Mouse (Mus musculus): Measurements from ENCODE around the gene Ank.

Gene Ank

DNA sequence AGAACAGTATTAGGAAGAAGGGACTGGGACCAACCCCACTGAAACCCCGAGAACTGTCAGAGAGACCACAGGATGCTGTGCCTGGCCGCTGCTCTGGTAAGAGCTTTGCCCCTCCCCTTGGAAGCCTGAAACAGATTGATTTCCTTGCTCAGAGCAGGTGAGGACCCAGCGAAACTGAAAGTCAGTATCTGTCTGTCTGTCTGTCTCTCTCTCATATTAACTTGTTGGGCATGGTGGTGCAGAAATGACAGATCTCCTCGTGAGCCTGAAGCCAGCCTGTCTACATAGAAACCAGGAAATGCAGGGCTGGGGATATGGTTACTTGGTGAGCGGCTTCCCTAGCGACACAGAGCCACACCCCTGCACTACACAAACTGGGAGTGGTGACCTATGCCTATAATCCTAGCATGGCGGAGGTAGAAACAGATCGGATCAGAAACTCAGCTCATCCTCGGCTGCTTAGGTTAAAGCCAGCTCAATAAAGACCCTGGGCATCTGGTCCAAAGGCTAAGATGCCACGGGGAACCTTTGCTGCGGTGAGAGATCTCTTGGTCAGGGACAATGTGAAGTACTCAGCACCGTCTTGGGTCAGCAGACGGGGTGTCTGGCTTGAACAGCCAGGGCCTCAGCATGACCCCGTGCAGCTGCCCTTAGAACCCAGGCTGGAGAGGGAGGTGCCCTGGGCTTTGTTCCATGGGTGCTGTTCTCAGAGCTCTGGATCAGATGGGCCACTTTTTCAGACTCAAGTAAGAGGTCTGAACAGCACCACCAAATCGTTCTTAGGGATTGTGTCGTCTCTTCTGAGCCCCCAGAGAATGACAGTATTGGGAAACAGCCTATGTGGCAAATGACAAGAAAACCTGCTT is 111.7 kb downstream of the Ank start:
- DNase-seq, result no peak

DNA sequence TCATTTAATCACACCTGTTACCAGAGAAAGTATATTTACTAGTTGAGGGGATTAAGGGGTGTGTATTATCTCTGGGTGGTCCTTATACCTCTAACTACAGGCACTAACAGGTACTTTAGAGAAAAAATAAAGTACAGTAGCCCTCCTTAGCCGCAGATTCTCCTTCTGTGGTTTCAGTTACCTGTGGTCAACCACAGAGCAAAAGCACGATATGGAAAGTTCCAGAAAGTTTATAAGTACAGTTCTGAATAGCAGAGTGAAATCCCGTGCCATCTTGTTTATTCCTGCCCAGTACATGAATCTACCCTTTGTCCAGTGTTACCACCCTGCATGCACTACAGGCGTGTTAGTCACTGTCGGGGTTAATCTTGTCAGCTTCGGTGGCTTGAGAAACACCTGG is 112.4 kb downstream of the Ank start:
- DNase-seq, result no peak

DNA sequence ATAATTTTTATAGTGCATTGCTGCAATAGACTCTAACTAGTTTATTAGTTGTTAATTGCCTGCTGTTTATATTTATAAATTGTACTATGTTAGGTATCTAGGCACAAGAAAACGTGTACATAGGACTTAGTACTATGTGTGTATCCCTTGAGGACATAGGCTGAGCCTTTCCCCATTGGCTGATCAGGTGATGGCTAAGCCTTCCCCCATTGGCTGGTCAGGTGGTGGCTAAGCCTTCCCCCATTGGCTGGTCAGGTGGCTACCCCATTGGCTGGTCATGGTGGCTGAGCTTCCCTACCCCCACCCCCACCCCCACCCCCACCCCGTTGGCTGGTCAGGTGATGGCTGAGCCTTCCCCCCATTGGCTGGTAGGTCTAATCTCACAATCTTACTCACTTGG is 113.4 kb downstream of the Ank start:
- DNase-seq, result no peak

DNA sequence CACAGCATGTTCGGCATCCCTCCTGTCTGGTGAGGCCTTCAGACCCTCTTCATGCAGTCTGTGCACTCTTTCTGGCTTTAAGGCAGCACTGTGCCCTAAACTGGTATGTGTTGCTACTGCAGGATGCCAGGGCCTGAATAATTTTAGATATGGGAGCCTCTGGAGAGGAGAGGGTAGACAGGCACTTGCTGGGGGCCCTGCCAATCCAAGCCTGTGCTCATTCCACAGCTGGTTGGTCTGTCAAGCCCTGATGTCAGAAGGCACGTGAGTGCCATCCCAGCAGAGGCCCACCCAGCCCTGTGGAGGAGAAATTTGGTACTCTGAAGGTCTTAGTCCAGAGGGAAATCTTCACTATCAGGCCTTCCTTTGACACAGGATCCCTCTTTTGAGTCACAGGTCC is 114.3 kb downstream of the Ank start:
- no peak for DNase-seq

DNA sequence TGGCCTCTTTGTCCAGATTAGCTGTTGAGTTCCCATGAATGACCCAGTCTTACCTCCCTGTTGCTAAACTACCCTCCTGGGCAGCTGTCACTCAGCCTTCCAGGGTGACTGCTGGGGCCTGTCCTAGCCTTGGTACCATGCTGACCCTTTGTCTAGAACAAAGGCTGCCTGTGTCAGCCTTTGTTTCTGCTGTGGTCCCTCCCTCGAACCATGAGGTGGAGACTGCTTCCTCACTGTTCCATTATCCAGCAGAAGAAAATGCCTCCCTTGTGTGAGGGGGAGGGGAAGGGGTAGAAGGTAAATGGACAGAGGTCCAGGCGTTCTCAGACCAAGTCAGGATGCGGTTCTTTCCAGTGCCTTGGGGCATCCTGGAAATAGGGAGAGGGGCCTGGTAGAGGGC is 115.2 kb downstream of the Ank start:
- DNase-seq, result no peak

DNA sequence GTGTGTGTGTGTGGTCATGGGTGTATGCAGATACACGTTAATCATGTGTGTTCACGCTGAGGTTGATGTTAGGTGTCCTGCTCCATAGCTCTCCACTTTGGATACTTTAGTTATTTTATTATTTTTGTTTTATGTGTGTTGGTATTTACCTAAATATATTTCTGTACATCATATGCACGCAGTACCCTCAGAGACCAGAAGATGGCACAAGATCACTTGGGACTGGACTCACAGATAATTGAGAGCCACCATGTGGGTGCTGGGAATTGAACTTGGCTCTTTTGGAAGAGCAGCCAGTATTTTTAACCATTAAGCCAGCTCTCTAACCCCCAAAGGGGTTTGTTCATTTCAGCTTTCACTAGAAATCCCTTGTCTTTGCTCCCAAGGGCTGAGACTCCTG is 116.0 kb downstream of the Ank start:
- no peak for DNase-seq

DNA sequence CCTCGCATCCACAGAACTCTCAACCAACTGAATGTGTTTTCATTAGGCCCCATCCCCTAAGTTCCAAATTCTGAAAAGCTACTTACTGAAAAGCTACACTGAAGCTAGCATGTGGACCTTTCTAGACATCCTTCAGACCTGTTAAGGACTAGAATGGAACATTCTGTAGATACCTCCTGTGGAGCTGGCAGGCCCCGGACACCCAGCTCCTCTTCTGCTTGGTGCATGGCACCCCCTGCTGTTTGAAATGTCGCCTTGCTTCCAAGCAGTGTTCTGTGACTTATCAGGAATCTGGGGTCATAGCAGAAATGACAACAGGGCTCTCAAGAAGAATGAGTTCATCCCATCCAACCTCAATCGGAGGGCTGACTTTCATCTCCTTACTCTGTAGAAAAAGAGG is 116.6 kb downstream of the Ank start:
- peak; percentile 70 for DNase-seq

DNA sequence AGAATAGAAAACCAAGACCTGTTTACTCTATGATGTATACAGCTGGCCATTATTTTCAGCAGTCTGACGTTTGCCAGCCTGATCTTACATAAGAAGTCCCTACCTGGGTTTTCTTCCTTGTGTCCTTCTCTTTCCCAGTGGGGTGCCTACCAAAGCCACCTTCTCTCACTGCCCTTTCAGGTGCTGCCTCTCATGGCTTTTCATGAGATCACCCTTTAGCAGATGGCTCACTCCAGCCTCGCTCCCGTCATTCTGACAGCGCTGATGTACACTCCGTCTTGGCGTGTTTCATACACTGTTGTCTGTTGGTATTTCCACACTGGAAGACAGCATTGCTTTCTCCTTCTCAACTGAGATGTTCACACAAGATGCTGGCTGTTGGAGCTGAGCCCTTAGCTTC is 117.1 kb downstream of the Ank start:
- DNase-seq, result peak; percentile 57

DNA sequence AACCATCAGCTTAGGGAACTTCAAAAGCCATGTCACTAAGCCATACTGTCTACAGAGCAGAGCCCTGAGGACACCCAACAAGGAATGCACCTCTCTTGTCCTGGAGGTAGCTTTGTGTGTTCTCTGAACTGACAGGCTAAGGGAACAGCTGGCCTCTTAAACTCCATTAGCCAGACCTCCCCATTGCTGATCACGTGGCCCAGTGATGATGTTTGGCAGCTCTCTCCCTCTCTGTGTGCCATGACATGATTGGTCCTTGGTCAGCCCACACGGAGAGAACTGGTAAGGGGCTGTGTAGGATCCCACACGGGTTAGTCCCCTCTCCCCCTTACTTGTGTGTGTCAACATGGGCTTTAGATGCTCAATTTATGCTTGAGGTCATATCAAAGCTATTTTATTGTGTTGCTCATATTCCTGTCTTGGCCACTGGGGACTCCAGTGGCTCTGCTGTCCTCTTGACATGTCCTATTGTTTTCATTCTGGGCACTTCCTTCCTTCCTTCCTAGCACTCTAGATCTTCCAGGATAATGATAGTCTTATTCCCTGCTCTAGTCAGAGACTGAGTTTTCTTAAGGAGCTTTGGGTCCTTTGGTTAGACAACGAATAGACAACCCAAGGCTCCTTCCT is 119.1 kb downstream of the Ank start:
- no peak for DNase-seq

DNA sequence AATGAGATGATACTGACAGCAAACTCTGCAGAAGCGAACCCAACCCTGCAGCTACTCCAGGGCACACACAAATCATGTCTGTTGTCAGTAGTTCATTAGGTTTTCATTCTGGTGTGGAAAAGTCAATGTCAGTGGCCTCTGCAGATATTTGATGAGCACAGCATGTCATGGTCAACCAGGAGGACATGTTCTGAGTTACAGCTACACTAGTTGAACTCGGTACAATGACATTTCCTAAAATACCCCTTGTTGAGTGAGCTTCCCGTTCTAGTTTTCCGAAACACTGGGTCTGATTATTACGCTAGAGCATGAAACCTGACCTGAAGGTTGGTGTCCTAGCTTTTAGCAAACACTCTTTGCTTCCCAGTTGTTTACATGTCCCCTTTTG is 119.6 kb downstream of the Ank start:
- DNase-seq, result no peak

DNA sequence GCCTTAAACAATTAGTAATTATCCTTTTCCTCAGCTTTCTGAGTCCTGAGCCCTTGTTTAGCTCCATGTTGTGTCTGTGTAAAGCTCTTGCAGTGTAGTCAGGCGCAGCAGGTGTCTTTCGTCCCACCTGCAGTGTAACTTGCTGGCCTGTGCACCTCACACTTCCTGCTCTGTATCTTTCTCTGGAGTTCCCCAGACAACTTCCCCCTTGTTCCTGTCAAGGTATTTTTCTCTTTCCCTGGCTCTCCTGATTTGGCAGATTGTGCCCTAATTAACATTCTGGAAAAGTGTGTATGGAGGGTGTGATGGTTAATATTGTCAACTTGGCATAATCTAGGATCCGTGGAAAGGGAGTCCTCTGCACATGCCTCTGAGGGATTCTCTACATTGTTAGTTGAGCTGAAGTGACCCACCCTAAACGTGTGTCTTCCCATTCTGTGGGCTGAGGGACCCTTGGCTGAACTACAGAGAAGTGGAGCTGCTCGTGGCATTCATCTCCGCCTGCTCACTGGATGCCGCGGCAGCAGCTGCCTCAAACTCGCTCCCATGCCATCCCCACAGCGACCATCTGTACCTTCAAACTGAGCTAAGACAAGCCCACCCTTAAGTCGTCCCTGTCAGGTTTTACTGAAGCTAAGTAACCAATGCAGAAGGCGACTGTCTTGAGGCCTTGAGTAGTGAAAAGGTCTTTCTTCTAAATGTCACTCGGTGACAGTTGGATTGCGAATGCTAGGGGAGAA is 121.8 kb downstream of the Ank start:
- no peak for DNase-seq

DNA sequence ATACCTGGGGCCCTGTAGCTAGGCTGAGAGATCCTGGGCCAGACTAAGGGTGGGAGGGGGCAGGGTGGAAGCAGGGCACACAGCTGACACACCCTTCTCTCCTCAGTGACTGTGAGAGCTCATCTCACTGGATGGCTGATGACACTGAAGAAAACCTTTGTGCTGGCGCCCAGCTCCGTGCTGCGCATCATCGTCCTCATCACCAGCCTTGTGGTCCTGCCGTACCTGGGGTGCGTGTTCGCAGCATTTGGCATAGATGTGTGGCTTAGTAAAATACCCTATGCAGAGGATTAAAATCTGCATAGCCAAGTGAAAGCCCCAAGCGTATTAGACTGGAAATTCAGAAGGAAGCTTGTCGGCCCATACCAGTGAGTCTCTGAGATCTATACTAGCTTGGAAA is 124.3 kb downstream of the Ank start:
- no peak for DNase-seq

DNA sequence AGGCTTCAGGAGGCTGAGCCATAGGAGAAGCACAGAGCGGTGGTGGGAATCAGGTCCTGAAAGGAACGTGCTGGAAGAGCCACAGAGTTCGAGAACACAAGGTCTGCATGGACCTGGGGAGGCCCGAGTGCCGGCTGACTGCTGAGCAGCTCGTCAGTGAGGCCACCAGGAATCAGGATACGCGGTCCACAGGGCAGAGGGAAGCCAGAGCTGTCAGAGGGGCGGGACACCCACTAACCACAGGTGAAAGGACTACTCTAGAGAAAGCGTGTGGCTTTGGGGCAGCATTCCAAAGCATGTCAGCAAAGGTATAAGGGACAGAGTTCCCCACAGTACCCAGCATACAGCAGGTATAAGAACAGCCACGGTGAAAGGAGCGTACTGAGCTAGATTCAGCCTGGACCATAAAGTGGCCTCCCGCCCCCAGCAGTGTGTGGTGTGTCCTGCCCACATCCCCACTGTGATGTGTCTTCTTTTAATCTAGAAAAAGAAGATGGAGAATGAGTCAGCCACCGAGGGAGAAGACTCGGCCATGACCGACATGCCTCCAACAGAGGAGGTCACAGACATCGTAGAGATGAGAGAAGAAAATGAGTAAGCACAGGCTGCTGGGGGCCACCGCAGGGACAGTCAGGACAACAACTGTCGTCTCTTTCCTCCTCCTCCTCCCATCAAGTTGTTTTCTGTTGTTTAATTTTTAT is 126.3 kb downstream of the Ank start:
- DNase-seq, result no peak

DNA sequence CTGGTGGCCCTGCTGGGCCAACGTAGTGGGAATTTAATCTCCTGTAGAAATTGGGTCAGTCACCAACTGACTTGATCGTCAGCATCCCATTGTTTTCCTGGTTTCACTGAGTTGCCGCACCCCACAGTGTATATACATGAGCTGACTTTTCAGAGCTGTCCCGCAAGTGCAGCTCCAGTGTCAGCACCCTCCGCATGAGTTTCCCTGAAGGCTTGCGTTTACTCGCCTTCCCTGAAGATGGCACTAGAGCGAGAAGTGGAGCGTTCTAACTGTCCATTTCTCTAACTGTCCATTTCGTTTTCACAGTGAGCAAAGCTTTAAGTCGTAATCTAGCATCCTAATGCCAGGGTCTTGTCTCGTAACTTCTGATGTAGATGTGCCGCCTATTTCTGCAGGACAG is 127.2 kb downstream of the Ank start:
- DNase-seq, result peak; percentile 58

DNA sequence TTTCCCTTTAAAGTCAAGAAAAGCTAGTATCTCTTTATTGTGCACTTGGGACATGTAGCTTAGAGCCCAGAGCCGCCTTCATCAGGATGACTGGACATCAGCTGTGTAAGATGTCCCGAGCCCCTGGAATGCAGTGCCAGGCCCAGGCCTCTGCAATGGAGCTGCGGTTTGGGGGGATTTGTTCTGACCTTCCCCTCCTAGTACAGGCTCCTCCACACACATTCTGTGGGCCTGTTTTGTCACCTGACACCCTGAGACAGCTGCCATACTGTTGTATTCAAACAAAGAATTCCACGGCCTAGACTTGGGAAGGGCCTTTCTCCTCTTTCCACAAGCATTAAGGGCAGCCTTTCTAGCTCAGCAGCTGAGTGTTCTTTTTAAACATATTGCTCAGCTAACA is 128.5 kb downstream of the Ank start:
- no peak for DNase-seq

DNA sequence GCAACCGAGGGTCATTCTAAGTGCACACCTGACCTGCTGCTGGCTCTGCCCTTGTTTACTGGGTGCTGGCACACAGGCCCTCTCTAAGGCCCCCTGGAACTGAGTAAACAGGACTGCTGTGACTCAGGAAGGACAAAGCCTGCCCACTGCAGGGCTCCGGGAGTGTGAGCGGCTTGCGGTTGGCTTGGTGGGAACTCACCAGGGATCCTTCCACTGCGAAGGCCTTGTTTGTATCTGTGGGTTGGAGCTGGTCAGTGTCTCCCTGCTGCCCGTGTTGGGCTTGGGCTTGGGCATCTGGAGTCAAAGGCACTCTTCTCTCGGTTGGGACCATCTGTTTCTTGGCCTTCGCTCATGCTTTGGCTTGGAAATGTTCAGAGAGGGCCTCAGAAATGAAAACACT is 129.1 kb downstream of the Ank start:
- DNase-seq, result peak; percentile 47

DNA sequence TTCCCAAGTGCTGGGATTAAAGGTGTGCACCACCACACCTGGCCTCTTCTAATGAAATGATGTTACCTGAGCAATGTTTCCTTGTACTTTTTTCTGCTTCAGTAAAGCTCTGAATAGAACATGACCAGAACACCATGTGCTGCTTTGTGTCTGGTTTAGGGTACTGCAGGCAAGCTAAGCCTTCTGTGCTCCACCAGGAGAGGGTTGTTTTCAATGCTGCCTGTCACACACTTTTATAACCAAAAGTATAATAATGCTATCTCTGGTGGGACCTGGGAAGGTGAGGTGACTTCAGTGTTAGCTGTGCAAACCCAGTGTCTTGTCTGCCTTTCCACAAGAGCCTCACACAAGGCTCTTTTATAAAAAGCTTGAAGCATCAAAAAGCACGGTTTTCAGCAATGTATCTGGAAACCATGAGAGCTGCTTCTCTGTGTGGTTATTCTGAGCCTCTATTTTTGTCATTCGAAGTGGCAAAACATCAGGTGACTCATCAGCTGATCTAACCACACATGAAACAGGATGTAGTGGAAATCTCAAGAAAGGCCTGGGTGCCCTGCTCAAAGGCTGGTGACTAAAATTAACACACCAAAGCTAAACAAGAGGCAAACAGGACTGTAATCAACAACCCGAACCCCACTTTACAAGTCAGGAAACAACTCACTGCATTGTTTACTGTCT is 130.1 kb downstream of the Ank start:
- no peak for DNase-seq

DNA sequence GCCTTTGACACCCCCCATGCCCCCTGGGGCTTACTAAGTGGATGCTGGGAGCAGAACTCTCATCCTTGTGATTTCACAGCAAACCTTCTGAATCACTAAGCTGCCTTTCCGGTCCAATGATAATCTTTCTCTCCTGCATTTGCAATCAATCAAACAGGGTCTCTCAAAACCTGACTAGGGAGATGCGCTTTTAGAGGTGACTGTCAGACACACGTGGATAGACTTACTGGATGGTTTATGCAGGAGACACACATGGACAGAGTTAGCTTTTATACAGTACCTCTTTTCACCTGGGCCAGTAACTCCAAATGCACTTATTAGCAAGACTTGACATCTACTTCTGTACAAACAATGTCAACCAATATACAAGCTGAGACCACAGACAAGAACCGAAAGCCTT is 131.0 kb downstream of the Ank start:
- no peak for DNase-seq

DNA sequence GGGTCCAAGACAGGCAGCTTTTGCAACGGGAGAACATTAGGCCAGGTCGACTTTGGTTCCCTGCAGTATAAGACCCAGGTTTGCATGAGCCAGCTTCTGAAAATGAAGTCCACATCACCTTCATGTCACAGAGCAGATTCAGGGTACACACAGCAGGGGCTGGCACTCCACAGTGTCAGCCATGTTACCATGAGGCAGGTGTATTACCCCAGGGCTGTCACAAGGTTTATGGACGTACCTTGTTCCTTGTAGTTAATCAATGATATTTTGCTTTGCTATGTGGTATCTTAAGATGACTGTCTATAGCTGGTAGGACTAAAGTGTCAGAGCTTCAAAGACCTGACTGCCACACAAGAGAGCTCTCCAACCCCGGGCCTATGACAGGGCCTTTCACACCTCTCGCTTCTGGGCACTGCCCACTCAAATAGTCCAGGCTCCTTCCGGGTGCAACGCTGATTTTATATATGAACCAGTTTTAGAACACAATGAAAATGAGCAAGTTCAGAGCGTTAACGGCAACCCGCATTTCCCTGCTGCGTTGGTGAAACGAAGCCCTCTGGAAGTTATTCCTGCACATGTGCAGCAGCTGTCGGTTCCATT is 132.4 kb downstream of the Ank start:
- DNase-seq, result no peak

DNA sequence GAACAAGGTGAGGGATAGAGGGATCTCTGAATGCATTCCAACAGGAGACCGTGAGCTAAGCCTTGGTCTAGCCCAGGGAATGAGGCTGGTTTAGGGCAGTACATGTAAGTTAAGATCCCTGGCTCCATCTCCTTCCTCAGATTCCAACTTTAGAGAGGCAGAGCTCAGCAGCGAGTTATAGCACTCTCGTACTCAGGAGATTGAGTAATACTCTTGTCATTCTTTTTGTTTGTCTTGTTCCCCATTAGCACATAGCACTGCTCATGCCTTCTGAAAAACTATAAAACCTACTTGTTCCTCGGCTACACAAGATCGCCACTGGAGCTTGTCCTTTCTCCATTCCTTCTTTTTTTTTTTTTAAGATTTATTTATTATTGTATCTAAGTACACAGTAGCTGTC is 134.0 kb downstream of the Ank start:
- no peak for DNase-seq

DNA sequence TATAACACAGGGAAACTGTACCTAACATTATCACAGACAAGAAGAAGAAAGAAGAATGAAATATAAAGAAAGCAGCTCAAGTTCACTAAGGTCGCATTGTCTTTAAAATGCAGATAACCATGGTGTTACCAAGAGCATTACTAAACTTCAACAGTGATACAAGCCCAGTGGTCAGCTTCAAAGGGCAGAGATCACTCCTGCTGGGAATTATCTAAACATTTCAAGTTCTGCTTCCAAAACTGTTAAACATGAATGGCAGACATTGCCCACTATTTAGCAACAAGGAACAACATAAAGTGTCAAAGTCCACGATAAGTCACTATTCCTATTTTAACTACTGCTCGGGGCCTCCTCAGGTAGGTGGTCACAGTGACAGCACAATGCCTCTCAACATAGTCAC is 138.1 kb downstream of the Ank start:
- DNase-seq, result no peak

DNA sequence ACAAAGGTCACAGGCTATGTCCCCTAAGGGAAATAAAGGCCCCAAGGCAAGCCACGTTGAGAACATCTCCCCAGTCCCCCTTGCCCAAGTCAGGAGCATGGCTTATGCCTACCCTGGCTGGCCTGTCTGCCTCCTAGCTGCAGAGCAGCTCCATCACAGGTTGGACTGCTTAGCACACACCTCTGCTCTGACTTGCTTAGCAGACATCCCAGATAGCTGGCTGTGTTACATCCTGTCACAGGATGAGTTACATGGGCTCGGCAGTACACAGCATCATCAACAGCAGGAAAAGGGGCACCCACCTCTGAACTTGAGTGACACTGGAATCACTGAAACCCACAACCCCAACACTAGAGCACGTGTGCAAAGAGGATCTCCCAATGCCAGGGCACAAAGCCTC is 138.8 kb downstream of the Ank start:
- DNase-seq, result no peak

DNA sequence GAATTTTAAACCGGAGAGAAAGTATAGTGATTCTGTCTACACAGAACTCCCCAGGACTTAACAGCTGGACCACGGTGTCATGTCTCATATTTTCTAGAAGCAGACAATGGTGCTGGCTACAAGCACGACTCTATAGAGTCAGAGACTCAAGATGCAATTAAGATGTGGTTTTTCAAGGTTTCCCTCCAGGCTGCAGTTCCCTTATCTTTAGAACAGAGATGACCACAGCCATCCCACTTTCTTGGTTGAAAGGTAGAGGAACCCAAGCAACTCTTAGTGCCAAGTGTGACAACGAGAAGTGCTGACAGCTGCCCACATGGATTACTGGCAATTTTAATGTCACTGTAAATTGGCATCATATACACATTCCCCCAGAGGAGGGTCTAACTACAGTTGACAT is 143.1 kb downstream of the Ank start:
- no peak for DNase-seq
